Mouse (Mus musculus): ENCODE measurements around the gene Dtx3. TPM values are rescaled to one million over a fixed set of nuclear protein-coding genes. Genes with fewer than 3 reads are reported as not detected.
"Not testable (repeated sequence)": the region's sequence is repeated elsewhere in the genome, so short reads cannot be mapped to it uniquely, and the experiment has no call there.

Dtx3 gene
- total and polyA plus RNA-seq, 2 experiments from 2014 or later: 175 to 245 TPM

DNA sequence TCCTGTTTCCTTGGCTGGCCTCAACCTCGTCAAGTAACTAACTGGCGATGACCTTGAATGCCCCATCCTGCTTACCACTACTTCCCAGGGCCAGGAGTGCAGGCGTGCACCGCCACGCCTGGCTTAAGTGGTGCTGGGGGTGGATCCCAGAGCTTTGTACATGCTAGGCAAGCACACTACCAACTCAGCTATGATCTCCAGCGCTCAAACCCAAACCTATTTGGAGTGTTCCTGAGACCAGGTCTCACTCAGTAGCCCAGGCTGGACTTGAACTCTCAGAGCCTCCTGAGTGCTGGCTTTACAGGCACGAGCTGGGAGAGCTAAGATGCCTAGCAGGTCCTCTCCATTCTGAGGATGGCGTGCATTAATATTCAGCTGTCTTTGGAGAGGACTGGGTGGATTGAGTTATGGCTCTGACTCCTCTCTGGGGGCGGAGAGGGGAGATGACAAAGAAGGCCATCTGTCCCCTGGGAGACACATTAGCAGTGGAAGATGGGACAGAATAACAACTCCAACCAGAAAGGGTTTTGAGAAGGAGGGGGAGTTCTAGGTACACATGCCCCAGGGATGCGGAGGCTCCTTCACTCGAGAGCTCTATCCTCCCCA is 2.1 kb upstream of the Dtx3 start:
- TF ChIP-seq CTCF (IDR thresholded peaks at IDR 0.05; ENCODE audit: low read depth): no peak
- H3K4me2 ChIP-seq (ENCODE audit: low read depth): no peak overlapping the region
- WGBS: 83% methylated on average over 11 of the region's 11 CpGs
- no peak overlapping the region for H3K4me3 ChIP-seq (ENCODE audit: low read depth, low read length)
- H3K9ac ChIP-seq: no peak overlapping the region
- no peaks in the 10 kb centered on the region for H3K27me3 ChIP-seq (ENCODE audit: insufficient read depth, low read length)
- peaks cover 47% of the 10 kb centered on the region for H3K36me3 ChIP-seq (ENCODE audit: insufficient read depth)
- ATAC-seq: no peak
- no peaks in the 10 kb centered on the region for H3K9me3 ChIP-seq (ENCODE audit: low read length)
- H3K27ac ChIP-seq (ENCODE audit: low read depth, low read length): no peak overlapping the region
- DNase-seq: no peak
- no peaks in the 10 kb centered on the region; the same call in 1 of the 2 replicates for H3K4me1 ChIP-seq (ENCODE audit: insufficient read depth)

GRCm38 (mm10) chr10:127197104-127197503 is 1.6 kb upstream of the Dtx3 start:
- no peaks in the 10 kb centered on the region for H3K27me3 ChIP-seq (ENCODE audit: insufficient read depth, low read length)
- H3K4me3 ChIP-seq (ENCODE audit: low read depth, low read length): no peak overlapping the region
- H3K4me1 ChIP-seq (ENCODE audit: insufficient read depth): no peaks in the 10 kb centered on the region; the same call in 1 of the 2 replicates
- 93% methylated on average over 8 of the region's 8 CpGs for WGBS
- H3K36me3 ChIP-seq (ENCODE audit: insufficient read depth): peaks cover 48% of the 10 kb centered on the region
- H3K9ac ChIP-seq: no peak overlapping the region
- H3K27ac ChIP-seq (ENCODE audit: low read depth, low read length): no peak overlapping the region
- H3K4me2 ChIP-seq (ENCODE audit: low read depth): no peak overlapping the region
- DNase-seq (no peak), ATAC-seq (no peak)
- H3K9me3 ChIP-seq (ENCODE audit: low read length): no peaks in the 10 kb centered on the region
- TF ChIP-seq CTCF (IDR thresholded peaks at IDR 0.05; ENCODE audit: low read depth): no peak

GRCm38 (mm10) chr10:127196392-127196791 is 864 bp upstream of the Dtx3 start:
- DNase-seq (peak; percentile 64), ATAC-seq (peak; percentile 67)
- WGBS: 3% methylated on average over 5 of the region's 5 CpGs
- peak overlapping the region; percentile 94 for H3K4me2 ChIP-seq (ENCODE audit: low read depth)
- H3K9me3 ChIP-seq (ENCODE audit: low read length): no peaks in the 10 kb centered on the region
- no peaks in the 10 kb centered on the region for H3K27me3 ChIP-seq (ENCODE audit: insufficient read depth, low read length)
- peak overlapping the region; percentile 97; the same call in 1 of the 2 replicates for H3K9ac ChIP-seq
- no peak for TF ChIP-seq CTCF (IDR thresholded peaks at IDR 0.05; ENCODE audit: low read depth)
- H3K4me3 ChIP-seq (ENCODE audit: low read depth, low read length): peak overlapping the region; percentile 88
- H3K4me1 ChIP-seq (ENCODE audit: insufficient read depth): no peaks in the 10 kb centered on the region; the same call in 1 of the 2 replicates
- peaks cover 51% of the 10 kb centered on the region for H3K36me3 ChIP-seq (ENCODE audit: insufficient read depth)
- peak overlapping the region; percentile 87 for H3K27ac ChIP-seq (ENCODE audit: low read depth, low read length)

DNA sequence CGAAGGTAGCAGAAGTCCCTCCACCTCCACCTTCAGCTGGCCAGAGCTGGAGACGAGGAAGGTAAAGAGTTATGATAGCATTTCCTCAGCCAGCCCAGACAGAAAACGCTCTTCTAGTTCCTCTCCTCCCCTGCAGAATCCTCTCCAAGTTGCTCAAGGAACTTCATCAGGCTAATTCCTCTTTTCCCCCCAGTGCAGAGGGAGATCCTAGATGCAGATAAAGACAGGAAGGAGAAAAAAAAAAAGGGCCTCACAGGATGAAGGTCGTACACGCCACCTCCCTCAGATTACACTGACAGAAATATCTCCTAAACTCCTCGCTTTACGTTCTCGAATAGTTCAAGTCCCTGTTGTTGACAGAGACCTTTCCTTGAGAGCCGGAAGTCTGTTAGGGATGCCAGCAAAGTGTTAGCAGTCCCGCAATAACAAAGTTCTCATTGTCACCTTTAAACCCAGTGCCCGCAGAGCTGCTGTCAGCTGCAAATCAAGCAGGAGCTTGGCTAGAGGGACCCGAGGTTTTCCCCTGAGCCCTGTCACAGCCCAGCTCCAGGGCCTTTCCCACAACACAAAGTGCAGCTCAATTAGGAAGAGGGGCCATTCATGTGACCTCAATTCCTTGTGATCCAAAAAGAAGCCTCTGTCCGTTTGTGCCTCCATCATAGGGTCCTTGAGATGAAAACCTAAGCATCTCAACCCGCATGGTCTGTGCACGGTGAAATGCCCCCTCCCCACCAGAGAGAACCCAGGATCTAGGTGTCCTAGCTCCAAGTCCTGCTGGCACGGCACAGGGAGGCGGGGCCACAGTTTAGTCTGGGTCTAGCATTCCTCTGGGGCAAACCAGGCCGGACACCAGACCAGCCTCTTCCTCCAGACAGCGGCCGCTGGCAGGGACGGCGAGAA is 850 bp downstream of the Dtx3 start:
- H3K9me3 ChIP-seq (ENCODE audit: low read length): no peaks in the 10 kb centered on the region
- H3K36me3 ChIP-seq (ENCODE audit: insufficient read depth): peaks cover 51% of the 10 kb centered on the region
- peak; percentile 19; the same call in 1 of the 2 replicates for ATAC-seq
- no peak for TF ChIP-seq CTCF (IDR thresholded peaks at IDR 0.05; ENCODE audit: low read depth)
- no peaks in the 10 kb centered on the region for H3K27me3 ChIP-seq (ENCODE audit: insufficient read depth, low read length)
- H3K27ac ChIP-seq (ENCODE audit: low read depth, low read length): peak overlapping the region; percentile 87
- peak overlapping the region; percentile 97 for H3K9ac ChIP-seq
- H3K4me2 ChIP-seq (ENCODE audit: low read depth): peak overlapping the region; percentile 94
- DNase-seq: peak; percentile 34
- H3K4me3 ChIP-seq (ENCODE audit: low read depth, low read length): peak overlapping the region; percentile 88
- 21% methylated on average over 22 of the region's 22 CpGs for WGBS
- peaks cover 2% of the 10 kb centered on the region for H3K4me1 ChIP-seq (ENCODE audit: insufficient read depth)

GRCm38 (mm10) chr10:127193011-127193410 is 2.5 kb downstream of the Dtx3 start:
- TF ChIP-seq CTCF (IDR thresholded peaks at IDR 0.05; ENCODE audit: low read depth): no peak
- Histone ChIP-seq H3K4me3 (ENCODE audit: low read depth, low read length) (no peak overlapping the region), H3K27ac (ENCODE audit: low read depth, low read length) (no peak overlapping the region), H3K4me2 (ENCODE audit: low read depth) (no peak overlapping the region), H3K27me3 (ENCODE audit: insufficient read depth, low read length) (no peaks in the 10 kb centered on the region), H3K4me1 (ENCODE audit: insufficient read depth) (peaks cover 11% of the 10 kb centered on the region), H3K9me3 (ENCODE audit: low read length) (no peaks in the 10 kb centered on the region), H3K9ac (no peak overlapping the region), H3K36me3 (ENCODE audit: insufficient read depth) (peaks cover 35% of the 10 kb centered on the region)
- WGBS: 91% methylated on average over 9 of the region's 9 CpGs
- ATAC-seq (no peak), DNase-seq (no peak)

GRCm38 (mm10) chr10:127192057-127192328 is 3.5 kb downstream of the Dtx3 start:
- H3K4me3 ChIP-seq (ENCODE audit: low read depth, low read length); DNase-seq; H3K9me3 ChIP-seq (ENCODE audit: low read length); H3K4me2 ChIP-seq (ENCODE audit: low read depth); H3K27ac ChIP-seq (ENCODE audit: low read depth, low read length); H3K9ac ChIP-seq; ATAC-seq; H3K27me3 ChIP-seq (ENCODE audit: insufficient read depth, low read length): not testable (repeated sequence)
- peaks cover 30% of the 10 kb centered on the region for H3K36me3 ChIP-seq (ENCODE audit: insufficient read depth)
- peaks cover 15% of the 10 kb centered on the region for H3K4me1 ChIP-seq (ENCODE audit: insufficient read depth)
- WGBS: 88% methylated on average over 1 of the region's 1 CpGs

Data from forebrain, postnatal 0 days (tissue).